Mouse (Mus musculus) kidney, adult 2 months (tissue): ENCODE results near the gene Ccna2. TPM values are rescaled to one million over a fixed set of nuclear protein-coding genes. Genes with fewer than 3 reads are reported as not detected.
A peak's percentile ranks its signal among the peaks of the same experiment; 100 is the strongest.

Experiments used
- DNase-seq: peaks from one replicate; pipeline ENCODE4 v3.0.0; 2021
- H3K27ac ChIP-seq: fragments of 200-500 bp; 2 replicates; pipeline ENCODE4 v1.5.1; 2012; ENCODE audit warnings: low read depth, low read length, control low read depth, inconsistent platforms; ENCODE audit not compliant: insufficient read depth
- H3K27me3 ChIP-seq: fragments of 200-500 bp; replicated peaks from 2 replicates; pipeline ENCODE4 v1.6.1; 2012; ENCODE audit warnings: mild to moderate bottlenecking, moderate library complexity, low read length, inconsistent platforms; ENCODE audit not compliant: control insufficient read depth, insufficient read depth
- H3K36me3 ChIP-seq: fragments of 200-500 bp; 2 replicates; pipeline ENCODE4 v1.6.1; 2012; ENCODE audit warnings: mild to moderate bottlenecking, moderate library complexity, low read length, inconsistent platforms; ENCODE audit not compliant: control insufficient read depth, insufficient read depth
- H3K4me1 ChIP-seq: fragments of 200-500 bp; 2 replicates; pipeline ENCODE4 v1.6.1; 2011; ENCODE audit warnings: low read length; ENCODE audit not compliant: control insufficient read depth, insufficient read depth
- H3K4me3 ChIP-seq: fragments of 200-500 bp; 2 replicates; pipeline ENCODE4 v1.5.1; 2011; ENCODE audit warnings: mild to moderate bottlenecking, low read depth, low read length, control low read depth; ENCODE audit not compliant: insufficient read depth
- CTCF ChIP-seq: fragments of 200-500 bp; conservative IDR thresholded peaks from 2 replicates; pipeline ENCODE4 v1.5.1; 2011; ENCODE audit warnings: low read depth, mild to moderate bottlenecking, control low read depth, low read length, moderate library complexity, mixed read lengths; ENCODE audit not compliant: insufficient read depth, insufficient read length
- POLR2A ChIP-seq: fragments of 200-500 bp; IDR thresholded peaks from one replicate; pipeline ENCODE4 v1.6.1; 2011; ENCODE audit warnings: low read depth, low read length, control low read depth
- WGBS: fragments of 180-500 bp; shearing (Covaris S2); methylation state at CpG from one replicate; pipeline ENCODE4 v1.1.7; 2018; 5-methylcytosine and 5-hydroxymethylcytosine counted together
- polyA plus RNA-seq: library from polyadenylated mRNA; depleted of rRNA; stranded (reverse); fragments of >200 nt; gene quantifications from 2 replicates; pipeline ENCODE4 v1.2.3, GENCODE M21; 2012

The Ccna2 gene
- polyA plus RNA-seq, 1 experiment: 1.7 TPM

DNA sequence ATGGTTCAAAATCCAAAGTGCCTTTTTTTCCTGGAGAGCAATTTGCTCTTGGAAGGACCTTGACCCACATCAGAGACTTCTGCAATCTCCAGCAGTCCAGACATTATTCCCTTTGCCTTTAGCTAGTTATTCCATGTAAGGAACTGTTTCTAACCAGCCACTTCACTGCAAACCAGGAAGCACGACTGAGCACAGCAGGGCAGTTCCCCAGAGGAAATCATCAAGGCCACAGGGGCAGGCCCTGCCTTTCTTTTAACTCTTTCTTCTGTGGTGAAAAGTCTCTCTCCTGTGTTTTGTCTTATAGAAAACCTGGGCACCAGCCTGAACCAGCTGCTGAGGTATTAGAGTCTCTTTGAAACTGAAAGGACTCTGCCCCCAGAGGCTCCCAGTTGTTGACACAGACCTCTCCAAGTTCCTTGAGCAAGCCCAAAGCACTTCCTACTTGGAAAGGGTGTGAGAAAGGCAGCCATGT, 38.7 kb downstream of the Ccna2 start:
- DNase-seq: no peak
- Histone ChIP-seq H3K27me3 (no peaks in the 10 kb centered on the region), H3K27ac (no peak overlapping the region), H3K36me3 (no peaks in the 10 kb centered on the region), H3K4me3 (no peak overlapping the region), H3K4me1 (peaks cover 4% of the 10 kb centered on the region; the same call in 1 of the 2 replicates)
- 0% methylated on average over 1 of the region's 1 CpGs for whole genome bisulfite sequencing
- TF ChIP-seq POLR2A (no peak), CTCF (no peak)

DNA sequence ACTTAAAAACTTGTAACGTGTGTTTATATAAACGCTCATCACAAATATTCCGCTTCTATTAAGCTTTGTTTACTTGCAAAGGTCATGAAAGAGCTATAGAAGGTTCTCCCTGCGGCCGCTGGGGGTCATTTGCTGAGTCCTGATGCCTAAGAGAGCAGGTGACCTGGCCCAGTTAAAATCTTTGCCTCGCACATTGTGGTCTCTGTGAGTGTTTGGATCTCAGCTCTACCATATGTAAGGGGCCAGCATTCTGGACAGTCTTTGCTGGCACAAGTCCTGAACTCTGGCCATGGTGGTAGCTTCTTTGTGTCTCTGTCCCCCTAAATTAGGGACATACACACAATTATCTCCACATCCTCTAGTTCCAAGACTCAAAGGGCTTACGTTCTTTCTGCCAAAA, 39.2 kb downstream of the Ccna2 start:
- H3K4me1 ChIP-seq: peaks cover 4% of the 10 kb centered on the region; the same call in 1 of the 2 replicates
- H3K4me3 ChIP-seq: no peak overlapping the region
- no peaks in the 10 kb centered on the region for H3K36me3 ChIP-seq
- no peak for TF ChIP-seq POLR2A
- no peak for TF ChIP-seq CTCF
- no peak for DNase-seq
- 62% methylated on average over 7 of the region's 7 CpGs for WGBS
- no peaks in the 10 kb centered on the region; the same call in 1 of the 2 replicates for H3K27me3 ChIP-seq
- no peak overlapping the region for H3K27ac ChIP-seq

DNA sequence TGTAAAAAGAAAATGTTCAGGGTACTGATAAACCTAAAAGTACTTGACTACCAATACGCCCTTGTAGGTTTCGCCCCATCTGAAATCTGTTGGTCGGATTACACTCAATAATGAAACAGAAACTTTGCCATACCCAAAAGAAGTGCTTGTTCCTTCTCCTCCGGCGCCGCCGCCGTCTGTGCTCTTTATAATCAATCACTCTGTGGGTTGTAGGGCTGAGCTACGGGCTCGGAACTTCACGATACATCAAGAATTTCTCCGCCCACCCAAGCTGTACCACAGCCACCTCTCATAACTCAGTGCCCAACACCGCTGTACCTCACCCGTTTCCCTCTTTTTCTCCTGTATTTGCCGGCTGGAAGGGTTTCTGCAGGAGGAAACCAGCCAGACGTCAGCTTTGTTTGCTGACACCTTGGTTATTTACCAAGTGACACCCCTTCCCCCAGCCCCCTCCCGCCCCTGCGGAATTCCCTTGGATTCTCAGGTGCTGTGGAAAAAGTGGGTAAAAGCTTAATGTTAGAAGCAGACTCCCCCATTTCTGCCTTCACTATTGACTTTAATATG, 39.9 kb downstream of the Ccna2 start:
- H3K4me1 ChIP-seq: peaks cover 4% of the 10 kb centered on the region; the same call in 1 of the 2 replicates
- DNase-seq: no peak
- WGBS: 8% methylated on average over 18 of the region's 18 CpGs
- H3K27me3 ChIP-seq: no peaks in the 10 kb centered on the region; the same call in 1 of the 2 replicates
- no peaks in the 10 kb centered on the region for H3K36me3 ChIP-seq
- no peak for TF ChIP-seq POLR2A
- no peak for TF ChIP-seq CTCF
- H3K4me3 ChIP-seq: peak overlapping the region; percentile 44
- H3K27ac ChIP-seq: no peak overlapping the region

DNA sequence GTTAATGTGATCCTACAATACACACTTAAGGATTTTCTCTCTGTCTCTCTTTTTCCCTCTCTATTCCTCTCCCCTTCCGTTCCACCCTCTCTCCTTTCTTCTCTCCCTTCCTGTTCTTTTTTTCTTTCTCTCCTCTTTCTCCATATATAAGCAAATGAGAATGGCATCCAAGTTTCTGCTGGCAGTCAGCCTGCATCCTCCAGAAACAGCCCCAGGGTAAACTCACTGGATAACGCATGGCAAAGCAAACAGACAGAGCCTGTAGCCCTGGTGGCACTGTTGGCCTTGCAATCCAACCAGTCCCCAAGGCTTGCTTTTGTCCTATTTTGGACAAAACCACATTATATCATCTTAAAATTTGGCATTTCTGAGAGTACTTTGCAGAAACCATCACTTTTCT, 40.7 kb downstream of the Ccna2 start:
- Histone ChIP-seq H3K4me1 (peaks cover 4% of the 10 kb centered on the region; the same call in 1 of the 2 replicates), H3K4me3 (no peak overlapping the region), H3K27me3 (no peaks in the 10 kb centered on the region; the same call in 1 of the 2 replicates), H3K36me3 (no peaks in the 10 kb centered on the region), H3K27ac (no peak overlapping the region)
- no peak for DNase-seq
- TF ChIP-seq CTCF (no peak), POLR2A (no peak)
- WGBS: 81% methylated on average over 2 of the region's 2 CpGs

DNA sequence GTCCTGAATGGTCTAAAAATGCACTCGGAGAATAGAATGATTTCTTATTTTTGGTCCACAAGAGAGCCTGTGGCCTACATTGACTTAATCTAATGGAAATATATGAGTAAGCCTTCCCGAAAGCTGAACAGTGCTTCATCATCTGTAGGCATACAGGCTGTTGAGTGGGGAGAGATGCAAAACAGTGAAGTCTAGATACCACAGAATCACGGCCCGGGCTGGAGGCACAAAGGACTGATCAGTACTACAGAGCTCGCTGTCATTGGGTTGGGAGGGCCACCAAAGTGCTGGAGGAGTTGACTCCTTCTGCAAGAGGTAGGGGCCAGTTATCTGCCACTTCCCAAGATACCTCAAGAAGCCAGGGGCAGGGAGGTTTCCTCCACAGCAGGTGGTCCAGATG, 41.2 kb downstream of the Ccna2 start:
- DNase-seq: no peak
- H3K27me3 ChIP-seq: no peaks in the 10 kb centered on the region; the same call in 1 of the 2 replicates
- 92% methylated on average over 5 of the region's 5 CpGs for WGBS
- H3K27ac ChIP-seq: no peak overlapping the region
- H3K36me3 ChIP-seq: no peaks in the 10 kb centered on the region
- no peak overlapping the region for H3K4me3 ChIP-seq
- no peak for TF ChIP-seq CTCF
- no peak for TF ChIP-seq POLR2A
- peaks cover 4% of the 10 kb centered on the region; the same call in 1 of the 2 replicates for H3K4me1 ChIP-seq

DNA sequence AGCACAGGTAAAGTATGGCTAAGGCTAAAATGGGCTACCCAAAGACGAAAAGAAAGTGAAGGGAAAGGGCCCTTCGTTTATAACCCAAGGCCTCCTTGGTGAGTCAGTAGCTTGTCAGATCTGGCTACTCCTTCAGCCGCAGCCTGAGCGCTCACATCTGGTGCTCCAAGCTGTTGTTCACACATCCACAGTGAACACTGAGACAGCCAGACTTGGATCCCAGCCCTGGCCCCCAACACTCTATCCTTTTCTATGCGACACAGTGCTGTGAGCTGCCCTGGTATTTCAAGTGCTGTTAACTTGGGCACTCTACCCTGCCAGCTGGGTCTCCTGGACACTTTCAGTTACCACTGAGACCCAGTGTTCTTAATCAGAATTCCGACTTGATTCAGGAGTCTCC, 41.6 kb downstream of the Ccna2 start:
- 90% methylated on average over 6 of the region's 6 CpGs for WGBS
- Histone ChIP-seq H3K36me3 (no peaks in the 10 kb centered on the region), H3K27me3 (no peaks in the 10 kb centered on the region; the same call in 1 of the 2 replicates), H3K4me1 (peaks cover 4% of the 10 kb centered on the region; the same call in 1 of the 2 replicates), H3K27ac (no peak overlapping the region), H3K4me3 (no peak overlapping the region)
- DNase-seq: no peak
- no peak for TF ChIP-seq POLR2A
- no peak for TF ChIP-seq CTCF

DNA sequence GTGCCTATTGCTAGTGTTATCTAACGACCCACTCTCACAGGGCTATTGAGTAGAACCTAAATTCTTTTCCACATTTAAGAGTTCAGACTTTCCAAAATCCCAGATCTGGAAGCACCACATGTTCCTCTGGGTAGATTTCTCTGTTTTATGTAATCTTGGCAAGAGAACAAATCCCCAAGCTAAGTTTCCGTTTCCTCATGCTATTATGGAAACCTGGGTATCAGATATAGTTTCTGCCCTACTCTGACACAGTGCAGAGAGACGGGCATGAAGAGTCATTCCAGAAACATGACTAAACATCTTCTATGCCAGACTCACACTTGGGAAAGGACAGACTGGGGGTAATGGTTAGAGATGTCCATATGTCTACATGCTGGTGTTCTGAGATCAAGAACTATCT, 47.5 kb downstream of the Ccna2 start:
- Histone ChIP-seq H3K4me1 (no peaks in the 10 kb centered on the region), H3K27me3 (no peaks in the 10 kb centered on the region; the same call in none of the 2 replicates), H3K36me3 (no peaks in the 10 kb centered on the region), H3K4me3 (no peak overlapping the region), H3K27ac (no peak overlapping the region)
- 71% methylated on average over 3 of the region's 3 CpGs for WGBS
- no peak for TF ChIP-seq CTCF
- TF ChIP-seq POLR2A: no peak
- no peak for DNase-seq
